Mouse (Mus musculus) T-helper 2 cell (primary cell): Measurements from ENCODE around the gene Smarca4.
"Not testable (repeated sequence)": the region's sequence is repeated elsewhere in the genome, so short reads cannot be mapped to it uniquely, and the experiment has no call there.

Experiments
- in situ Hi-C: fragments of 300-600 bp; cut with MboI, MseI; formaldehyde crosslinking; loops from one replicate; pipeline ENCODE4 v1.15.1; 2025; ENCODE audit warnings: high pct_unique_total_duplicates

The Smarca4 gene

DNA sequence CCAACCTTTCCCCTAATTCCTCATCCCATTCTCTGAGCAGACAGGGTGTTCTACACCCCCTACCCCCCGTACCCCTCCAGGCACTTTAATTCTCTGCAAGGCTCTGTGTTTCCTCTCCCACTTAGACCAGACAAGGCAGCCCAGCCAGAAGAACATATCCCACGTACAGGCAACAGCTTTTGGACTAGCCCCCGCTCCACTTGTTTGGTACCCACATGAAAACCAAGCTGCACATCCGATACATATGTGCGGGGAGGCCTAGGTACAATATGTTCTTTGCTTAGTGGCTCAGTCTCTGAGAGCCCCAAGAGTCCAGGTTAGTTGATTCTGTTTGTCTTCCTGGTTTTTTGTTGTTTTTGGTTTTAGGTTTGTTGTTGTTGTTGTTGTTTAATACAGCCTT, 46.1 kb downstream of the Smarca4 start:
- in situ Hi-C loops: no loop called here

DNA sequence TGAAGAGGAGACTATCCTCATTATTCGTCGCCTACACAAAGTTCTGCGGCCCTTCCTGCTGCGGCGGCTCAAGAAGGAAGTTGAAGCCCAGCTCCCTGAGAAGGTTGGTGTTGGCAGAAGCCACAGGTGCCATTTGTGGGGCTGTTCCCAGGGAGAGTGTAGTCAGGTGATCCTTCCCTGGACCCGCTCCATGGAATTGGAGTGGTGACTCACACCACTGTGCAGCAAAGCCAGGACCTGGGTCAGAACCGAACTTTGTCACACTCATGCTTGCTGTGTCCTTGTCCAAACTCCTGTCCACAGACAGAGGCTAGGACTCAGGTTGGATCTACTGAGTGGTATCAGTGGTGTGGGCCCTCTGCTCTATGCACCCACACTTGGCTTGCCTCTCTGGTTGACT, 53.0 kb downstream of the Smarca4 start:
- in situ Hi-C loops: no loop called here

DNA sequence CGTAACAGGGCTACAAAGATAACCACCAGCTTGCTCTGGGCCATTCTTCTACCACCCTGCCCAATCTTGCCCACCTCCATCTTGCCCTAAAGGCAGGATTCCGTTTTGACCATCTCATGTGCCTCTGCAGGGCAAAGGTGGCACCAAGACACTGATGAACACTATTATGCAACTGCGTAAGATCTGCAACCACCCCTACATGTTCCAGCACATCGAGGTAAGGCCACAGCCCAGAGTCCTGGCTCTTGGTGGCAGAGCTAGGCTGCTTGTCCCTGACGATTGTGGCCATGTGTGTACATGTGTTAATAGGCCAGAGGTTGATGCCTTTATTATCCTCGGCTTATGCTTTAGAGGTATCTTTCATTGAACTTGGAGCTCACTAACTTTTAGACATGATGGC, 54.4 kb downstream of the Smarca4 start:
- in situ Hi-C loops: no loop called here

DNA sequence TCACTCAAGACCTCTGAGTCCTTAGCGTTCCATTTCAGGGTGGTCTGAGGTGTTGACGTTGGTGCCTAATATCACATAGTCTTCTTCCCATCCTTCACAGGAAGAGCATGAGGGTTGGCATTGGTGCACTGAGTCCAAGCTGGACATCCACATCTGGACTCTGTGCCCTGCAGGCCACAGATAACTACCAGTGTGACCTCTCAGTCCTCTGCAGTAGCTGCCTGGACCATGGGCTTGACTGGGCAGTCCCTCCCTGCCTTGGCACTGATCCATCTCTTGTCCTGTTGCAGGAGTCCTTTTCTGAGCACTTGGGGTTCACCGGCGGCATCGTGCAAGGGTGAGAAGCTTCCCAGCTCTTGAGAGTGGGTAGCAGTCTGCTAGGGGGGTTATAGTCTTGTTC, 55.8 kb downstream of the Smarca4 start:
- in situ Hi-C loops: no loop called here

DNA sequence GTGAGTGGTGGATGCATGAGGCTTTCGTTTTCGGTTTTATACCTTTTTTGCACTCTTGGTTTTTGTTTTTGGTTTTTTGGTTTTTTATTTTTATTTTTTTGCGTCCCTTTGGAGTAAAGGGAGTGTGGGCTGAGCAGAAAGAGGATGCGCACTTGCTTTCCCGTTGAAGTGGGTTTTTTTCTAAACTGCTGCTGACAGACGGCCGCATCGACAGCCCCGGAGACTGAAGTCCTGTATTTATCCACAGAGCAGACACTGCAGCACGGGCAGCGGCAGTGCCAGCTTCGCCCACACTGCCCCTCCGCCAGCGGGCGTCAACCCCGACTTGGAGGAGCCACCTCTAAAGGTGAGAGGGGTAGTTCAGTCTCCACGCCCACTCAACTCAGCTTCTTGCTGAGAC, 61.7 kb downstream of the Smarca4 start:
- in situ Hi-C loops: no loop called here

- in situ Hi-C loops: no loop called here
Measured at GRCm38 (mm10) chr9:21680448-21680847, 64.5 kb downstream of the Smarca4 start.

DNA sequence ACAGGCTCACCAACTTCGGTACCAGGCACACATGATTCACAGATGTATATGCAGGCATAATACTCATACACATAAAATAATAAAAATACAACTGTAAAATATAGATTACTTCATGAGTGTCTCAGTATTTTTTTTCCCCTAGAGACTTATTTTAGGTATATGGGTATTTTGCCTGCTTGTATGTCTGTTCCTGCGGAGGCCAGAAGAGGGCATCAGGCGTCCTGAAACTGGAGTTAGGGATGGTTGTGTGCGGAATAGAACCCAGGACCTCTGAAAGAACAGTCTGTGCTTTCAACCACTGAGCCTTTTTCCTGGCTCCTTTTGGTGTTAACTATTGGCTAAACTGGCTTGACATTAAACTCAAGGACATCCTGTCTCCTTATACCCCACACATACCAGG, 66.9 kb downstream of the Smarca4 start:
- in situ Hi-C loops: no loop called here

GRCm38 (mm10) chr9:21683897-21684296, 67.9 kb downstream of the Smarca4 start:
- in situ Hi-C loops: no loop called here

GRCm38 (mm10) chr9:21688554-21688953, 72.6 kb downstream of the Smarca4 start:
- in situ Hi-C loops: no loop called here

GRCm38 (mm10) chr9:21690031-21690430, 74.1 kb downstream of the Smarca4 start:
- in situ Hi-C loops: no loop called here

GRCm38 (mm10) chr9:21691862-21692261, 75.9 kb downstream of the Smarca4 start:
- in situ Hi-C loops: no loop called here

GRCm38 (mm10) chr9:21692491-21692890, 76.5 kb downstream of the Smarca4 start:
- in situ Hi-C loops: no loop called here

GRCm38 (mm10) chr9:21694071-21694470, 78.1 kb downstream of the Smarca4 start:
- in situ Hi-C loops: no loop called here

DNA sequence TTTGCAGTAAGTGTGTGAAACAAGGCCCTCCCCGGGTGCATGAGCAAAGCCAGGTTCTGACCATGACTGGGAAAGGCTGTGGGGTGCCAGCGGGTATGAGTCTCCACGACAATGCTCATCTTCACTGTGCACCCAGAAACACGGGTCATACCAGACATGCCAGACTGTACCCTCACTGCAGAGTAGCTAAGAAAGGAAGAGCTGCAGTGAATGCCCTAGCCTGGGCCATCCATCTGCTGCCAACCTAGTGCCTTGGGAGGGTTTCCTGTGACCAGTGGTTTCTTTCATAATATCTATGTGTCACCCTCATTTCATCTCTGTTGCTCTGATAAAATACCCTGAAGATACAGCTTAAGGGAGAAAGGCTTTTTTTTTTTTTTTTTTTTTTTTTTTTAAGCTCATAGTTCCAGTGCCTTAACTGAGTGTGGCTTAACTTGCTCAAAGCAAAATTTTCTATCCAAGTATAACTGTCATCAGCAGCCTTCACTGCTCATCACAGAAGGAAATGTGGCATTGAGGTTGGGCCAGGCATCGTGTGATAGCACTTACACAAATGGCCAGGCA, 79.3 kb downstream of the Smarca4 start:
- in situ Hi-C loops: no loop called here

GRCm38 (mm10) chr9:21697121-21697520, 81.2 kb downstream of the Smarca4 start:
- in situ Hi-C loops: no loop called here

DNA sequence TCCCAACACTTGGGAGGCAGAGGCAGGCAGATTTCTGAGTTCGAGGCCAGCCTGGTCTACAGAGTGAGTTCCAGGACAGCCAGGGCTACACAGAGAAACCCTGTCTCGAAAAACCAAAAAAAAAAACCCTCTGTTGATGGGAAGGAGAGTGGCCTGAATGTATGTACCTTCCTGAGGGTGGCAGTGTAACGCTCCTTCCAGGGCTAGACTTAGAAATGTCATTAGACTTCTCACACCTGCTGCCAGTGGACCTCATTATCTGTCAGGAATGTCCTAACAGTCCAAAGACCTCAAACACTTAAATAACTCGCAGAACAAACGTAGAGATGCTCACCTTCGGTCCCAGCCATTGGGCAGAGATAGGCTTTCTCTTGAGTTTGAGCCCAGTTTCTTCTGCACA, 83.3 kb downstream of the Smarca4 start:
- in situ Hi-C loops: not testable (repeated sequence)

- in situ Hi-C loops: no loop called here
Measured at GRCm38 (mm10) chr9:21701091-21701490, 85.1 kb downstream of the Smarca4 start.

- in situ Hi-C loops: no loop called here
Measured at GRCm38 (mm10) chr9:21703494-21703893, 87.5 kb downstream of the Smarca4 start.

DNA sequence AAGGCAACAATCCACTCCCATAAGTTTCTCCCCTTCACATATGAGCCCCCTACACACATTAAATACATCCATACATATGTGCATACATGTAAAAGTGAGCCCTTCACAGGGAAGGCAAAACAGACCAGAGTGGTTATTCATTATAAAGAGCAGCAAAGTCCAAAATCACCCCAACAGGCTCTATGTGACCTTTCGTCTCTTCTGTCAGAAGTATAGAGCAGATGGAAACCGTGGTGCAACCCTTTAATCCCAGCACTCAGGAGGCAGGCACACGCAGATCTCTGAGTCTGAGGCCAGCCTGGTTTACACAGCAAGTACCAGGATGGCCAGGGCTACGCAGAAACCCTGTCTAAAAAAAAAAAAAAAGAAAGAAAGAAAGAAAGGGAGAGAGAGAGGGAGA, 90.1 kb downstream of the Smarca4 start:
- in situ Hi-C loops: no loop called here

GRCm38 (mm10) chr9:21706586-21707265, 90.8 kb downstream of the Smarca4 start:
- in situ Hi-C loops: no loop called here

- in situ Hi-C loops: no loop called here
Measured at GRCm38 (mm10) chr9:21709340-21709739, 93.4 kb downstream of the Smarca4 start.

- in situ Hi-C loops: no loop called here
Measured at GRCm38 (mm10) chr9:21715298-21715697, 99.3 kb downstream of the Smarca4 start.

DNA sequence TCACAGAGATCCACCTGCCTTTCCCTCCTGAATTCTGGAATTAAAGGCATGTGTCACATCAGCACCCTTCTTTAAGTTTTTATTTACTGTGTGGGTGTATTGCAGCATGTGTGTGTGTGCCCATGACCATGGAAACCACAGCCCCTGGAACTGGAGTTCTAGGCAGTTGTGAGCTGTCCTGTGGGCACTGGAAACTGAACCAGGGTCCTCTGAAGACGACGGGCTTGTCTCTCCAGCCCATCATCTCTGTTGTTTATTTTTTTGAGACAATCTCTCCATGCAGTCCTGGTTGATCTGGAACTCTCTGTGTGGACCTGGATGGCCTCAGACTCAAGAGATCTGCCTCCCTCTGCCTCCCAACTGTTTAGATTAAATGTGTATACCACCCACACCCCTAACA, 101.0 kb downstream of the Smarca4 start:
- in situ Hi-C loops: no loop called here

DNA sequence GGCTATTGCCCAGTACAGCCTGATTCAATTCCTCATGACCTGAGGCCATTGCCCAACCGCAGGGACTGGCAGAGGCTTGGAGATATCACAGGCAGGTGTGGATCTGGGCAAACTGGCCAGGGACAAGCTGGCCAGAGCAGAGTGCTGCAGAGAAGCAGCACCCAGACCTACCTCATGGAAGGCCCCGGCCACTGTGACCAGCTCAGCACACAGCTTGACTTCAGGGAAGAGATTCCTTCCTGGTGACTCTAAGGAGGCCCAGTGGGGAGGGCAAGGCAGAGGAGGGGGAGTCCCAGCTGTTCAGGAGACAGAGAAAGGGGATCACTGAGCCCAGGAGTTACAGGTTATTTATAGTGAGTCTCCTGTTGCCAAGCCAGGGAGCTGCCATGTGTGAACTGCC, 105.1 kb downstream of the Smarca4 start:
- in situ Hi-C loops: no loop called here
